Mouse (Mus musculus): ENCODE measurements around the gene Tmem184a. TPM values are rescaled to one million over a fixed set of nuclear protein-coding genes. Genes with fewer than 3 reads are reported as not detected.

Tmem184a gene
- polyA plus RNA-seq, 1 experiment from 2014 or later, result 13.9 TPM

DNA sequence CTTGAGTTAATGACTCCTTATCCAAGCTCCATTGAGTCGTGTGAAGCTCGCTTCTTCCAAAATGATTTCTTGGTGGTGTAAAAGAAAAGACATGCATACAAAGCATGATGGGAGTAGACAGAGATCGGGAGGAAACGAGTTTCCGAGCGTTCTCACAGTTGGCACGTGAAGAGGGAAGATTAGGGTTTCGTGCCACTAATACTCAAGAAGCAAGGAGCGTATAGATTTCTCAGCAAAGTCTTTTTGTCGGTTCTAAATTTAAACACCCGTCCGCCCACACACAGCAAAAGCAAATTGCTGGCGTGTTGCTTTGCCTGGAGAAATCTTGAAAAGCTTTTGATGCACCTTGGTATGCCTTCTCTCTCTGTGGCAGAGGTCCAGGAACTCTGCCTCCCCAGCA, 9.7 kb upstream of the Tmem184a start:
- H3K36me3 ChIP-seq (ENCODE audit: control insufficient read depth, insufficient read depth, low read length), result no peaks in the 10 kb centered on the region
- no peaks in the 10 kb centered on the region for H3K9me3 ChIP-seq (ENCODE audit: control insufficient read depth, low read length)
- no peak overlapping the region for H3K4me2 ChIP-seq (ENCODE audit: low read depth, low read length)
- no peaks in the 10 kb centered on the region for H3K27me3 ChIP-seq (ENCODE audit: control insufficient read depth, insufficient read depth, low read depth, low read length)
- peaks cover 8% of the 10 kb centered on the region for H3K4me1 ChIP-seq (replicated peaks; ENCODE audit: control insufficient read depth, insufficient read depth, low read length)
- ATAC-seq (ENCODE audit: low read depth), result no peak
- no peak overlapping the region for H3K27ac ChIP-seq (ENCODE audit: low read length)
- no peak overlapping the region for H3K9ac ChIP-seq (ENCODE audit: low read length)
- WGBS, result 72% methylated on average over 13 of the region's 13 CpGs
- H3K4me3 ChIP-seq (ENCODE audit: low read length), result no peak overlapping the region

DNA sequence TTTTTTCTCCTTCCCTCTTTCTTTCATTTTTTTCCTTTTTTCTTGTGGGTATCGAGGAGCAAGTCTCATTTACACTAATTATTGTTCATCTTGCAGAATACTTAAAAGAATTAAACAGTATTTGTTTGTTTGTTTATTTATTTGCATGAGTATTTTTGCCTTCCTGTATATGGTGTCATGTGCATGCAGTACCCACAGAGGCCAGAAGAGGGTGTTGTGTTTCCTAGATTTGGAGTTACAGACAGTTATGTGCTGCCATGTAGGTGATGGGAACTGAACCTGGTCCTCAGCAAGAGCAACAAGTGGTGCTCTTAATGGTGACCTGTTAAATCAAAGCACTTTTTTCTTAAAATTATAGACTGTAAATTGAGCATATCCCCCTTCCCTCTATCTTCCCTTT, 7.9 kb upstream of the Tmem184a start:
- Histone ChIP-seq H3K4me2 (ENCODE audit: low read depth, low read length) (no peak overlapping the region), H3K27ac (ENCODE audit: low read length) (no peak overlapping the region), H3K4me1 (replicated peaks; ENCODE audit: control insufficient read depth, insufficient read depth, low read length) (peaks cover 8% of the 10 kb centered on the region), H3K9ac (ENCODE audit: low read length) (no peak overlapping the region), H3K36me3 (ENCODE audit: control insufficient read depth, insufficient read depth, low read length) (peaks cover 9% of the 10 kb centered on the region), H3K9me3 (ENCODE audit: control insufficient read depth, low read length) (no peaks in the 10 kb centered on the region), H3K4me3 (ENCODE audit: low read length) (no peak overlapping the region), H3K27me3 (ENCODE audit: control insufficient read depth, insufficient read depth, low read depth, low read length) (no peaks in the 10 kb centered on the region)
- ATAC-seq (ENCODE audit: low read depth), result no peak
- 86% methylated on average over 1 of the region's 1 CpGs for whole genome bisulfite sequencing

DNA sequence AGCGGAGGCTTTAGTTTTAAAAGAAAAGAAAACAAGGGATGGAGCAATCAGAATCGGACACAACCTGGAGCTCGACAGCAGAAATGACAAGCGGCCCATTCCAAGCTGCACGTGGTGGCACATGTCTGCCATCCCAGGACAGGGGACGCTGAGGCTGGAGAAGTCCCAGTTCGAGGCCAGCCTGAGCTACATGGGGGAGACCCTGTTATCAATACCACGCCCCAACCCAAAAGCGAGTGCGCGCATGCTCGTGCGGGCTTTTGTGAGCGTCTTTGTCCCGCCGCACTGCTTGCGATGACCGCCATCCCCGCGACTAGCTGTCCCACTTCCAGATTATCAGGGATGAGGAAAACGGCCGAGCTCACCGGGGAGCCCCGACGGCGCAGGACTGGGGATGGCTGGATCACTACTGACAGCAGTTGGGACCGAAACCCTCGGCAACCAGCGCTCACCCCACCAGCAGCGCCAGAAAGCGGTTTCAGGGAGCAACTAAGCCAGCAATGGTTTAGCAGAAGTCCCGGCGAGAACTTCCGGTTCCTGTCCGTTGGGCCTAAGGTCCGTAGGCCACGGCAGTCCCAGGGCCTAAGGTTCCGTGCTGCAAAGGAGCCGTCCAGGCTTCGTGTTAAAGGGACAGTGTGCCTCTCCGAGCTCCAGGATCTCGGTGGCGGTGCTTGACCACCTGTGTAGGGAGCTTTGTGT, 6.8 kb upstream of the Tmem184a start, which contains the start of the genes Gm26938 and Psmg3:
Gene Gm26938, minus strand, starts transcription at position 51 of the 699 bp plus-strand sequence.
Gene Psmg3, minus strand, starts transcription at position 529 of the 699 bp plus-strand sequence.
- Histone ChIP-seq H3K9ac (ENCODE audit: low read length) (peak within 1 kb of the TSS; percentile 89), H3K36me3 (ENCODE audit: control insufficient read depth, insufficient read depth, low read length) (peaks cover 17% of the 10 kb centered on the region), H3K4me3 (ENCODE audit: low read length) (peak within 1 kb of the TSS; percentile 99), H3K27me3 (ENCODE audit: control insufficient read depth, insufficient read depth, low read depth, low read length) (no peaks in the 10 kb centered on the region), H3K27ac (ENCODE audit: low read length) (peak within 1 kb of the TSS; percentile 59), H3K9me3 (ENCODE audit: control insufficient read depth, low read length) (no peaks in the 10 kb centered on the region), H3K4me1 (replicated peaks; ENCODE audit: control insufficient read depth, insufficient read depth, low read length) (peaks cover 8% of the 10 kb centered on the region), H3K4me2 (ENCODE audit: low read depth, low read length) (peak within 1 kb of the TSS; percentile 81)
- peak; percentile 89 for ATAC-seq (ENCODE audit: low read depth)
- WGBS, result 1% methylated on average over 43 of the region's 43 CpGs

- no peak for ATAC-seq (ENCODE audit: low read depth)
- Histone ChIP-seq H3K27ac (ENCODE audit: low read length) (no peak overlapping the region), H3K9ac (ENCODE audit: low read length) (peak overlapping the region; percentile 89), H3K4me2 (ENCODE audit: low read depth, low read length) (peak overlapping the region; percentile 81), H3K36me3 (ENCODE audit: control insufficient read depth, insufficient read depth, low read length) (peaks cover 17% of the 10 kb centered on the region), H3K4me3 (ENCODE audit: low read length) (peak overlapping the region; percentile 99), H3K27me3 (ENCODE audit: control insufficient read depth, insufficient read depth, low read depth, low read length) (no peaks in the 10 kb centered on the region), H3K9me3 (ENCODE audit: control insufficient read depth, low read length) (no peaks in the 10 kb centered on the region), H3K4me1 (replicated peaks; ENCODE audit: control insufficient read depth, insufficient read depth, low read length) (peaks cover 8% of the 10 kb centered on the region)
- 35% methylated on average over 11 of the region's 11 CpGs for WGBS
Observed at GRCm38 (mm10) chr5:139825947-139826346, 6.2 kb upstream of the Tmem184a start.

DNA sequence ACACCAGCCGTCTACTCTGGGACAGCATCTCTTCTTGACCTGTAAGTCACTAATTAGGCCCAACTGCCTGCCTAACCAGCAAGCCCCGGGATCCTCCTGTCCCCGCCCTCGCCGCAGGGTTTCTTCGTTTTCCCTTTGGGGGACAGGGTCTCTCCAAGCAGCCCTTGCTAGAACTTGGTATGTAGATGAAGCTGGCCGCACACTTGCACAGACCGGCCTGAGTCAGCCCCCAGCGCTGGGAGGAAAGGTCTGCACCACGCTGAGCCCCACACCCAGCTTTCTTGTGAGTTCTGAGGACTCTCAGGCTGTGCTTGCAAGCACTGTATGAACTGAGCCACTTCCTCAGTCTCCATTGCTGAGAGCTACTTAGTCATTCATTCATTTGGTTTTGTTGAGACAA, 4.8 kb upstream of the Tmem184a start:
- no peak overlapping the region for H3K4me3 ChIP-seq (ENCODE audit: low read length)
- 88% methylated on average over 10 of the region's 10 CpGs for WGBS
- no peak for ATAC-seq (ENCODE audit: low read depth)
- no peak overlapping the region for H3K4me2 ChIP-seq (ENCODE audit: low read depth, low read length)
- peaks cover 17% of the 10 kb centered on the region for H3K36me3 ChIP-seq (ENCODE audit: control insufficient read depth, insufficient read depth, low read length)
- H3K9ac ChIP-seq (ENCODE audit: low read length), result no peak overlapping the region
- no peaks in the 10 kb centered on the region for H3K27me3 ChIP-seq (ENCODE audit: control insufficient read depth, insufficient read depth, low read depth, low read length)
- H3K9me3 ChIP-seq (ENCODE audit: control insufficient read depth, low read length), result no peaks in the 10 kb centered on the region
- H3K4me1 ChIP-seq (replicated peaks; ENCODE audit: control insufficient read depth, insufficient read depth, low read length), result peaks cover 8% of the 10 kb centered on the region
- no peak overlapping the region for H3K27ac ChIP-seq (ENCODE audit: low read length)

DNA sequence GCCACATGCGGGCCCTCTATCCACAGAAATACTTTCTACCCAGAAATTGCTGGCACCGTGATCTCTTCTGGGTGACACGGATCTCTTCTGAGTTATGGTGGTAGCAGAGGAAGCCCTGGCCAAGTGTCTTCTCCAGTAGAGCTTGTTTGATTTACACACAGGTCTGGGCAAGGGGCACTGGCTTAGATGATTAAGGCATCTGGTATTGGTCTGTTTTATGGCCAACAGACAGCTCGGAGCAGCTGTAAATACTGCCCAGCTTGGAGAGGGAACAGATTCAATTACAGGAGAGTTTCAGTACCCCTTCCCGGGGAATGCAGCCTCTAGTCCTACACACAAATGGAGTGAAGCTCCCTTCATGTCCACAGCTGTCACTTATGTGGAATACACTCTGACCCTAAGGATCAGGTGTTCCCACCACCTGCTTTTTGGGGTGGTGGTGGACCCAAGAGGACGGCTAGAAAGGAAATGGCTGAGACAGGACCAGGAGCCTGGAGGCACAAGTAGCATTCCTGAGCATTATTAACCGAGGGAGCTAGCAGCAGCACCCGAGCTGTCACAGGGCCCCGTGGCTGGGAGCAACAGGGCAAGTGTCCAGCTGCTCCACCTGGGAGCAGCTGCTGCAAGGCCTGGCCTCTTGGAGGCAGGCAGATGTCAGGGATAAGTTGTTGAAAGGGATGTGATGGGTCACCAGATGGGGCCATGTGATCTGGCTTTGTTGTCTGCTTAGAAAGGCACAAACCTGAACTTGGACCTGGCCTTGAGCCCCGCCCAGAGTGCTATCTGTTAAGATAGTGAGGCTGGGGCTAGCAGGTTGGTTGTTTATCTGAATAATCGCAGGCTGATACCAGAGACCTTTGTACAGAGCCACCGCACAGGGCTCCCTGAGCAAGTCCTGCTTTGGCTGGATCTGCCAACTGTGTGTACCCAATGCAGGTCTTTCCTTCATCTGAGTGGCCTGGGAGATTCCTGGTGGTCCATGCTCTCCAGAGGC, 2.0 kb upstream of the Tmem184a start:
- no peak overlapping the region for H3K27ac ChIP-seq (ENCODE audit: low read length)
- H3K4me3 ChIP-seq (ENCODE audit: low read length), result no peak overlapping the region
- no peak overlapping the region for H3K9ac ChIP-seq (ENCODE audit: low read length)
- H3K9me3 ChIP-seq (ENCODE audit: control insufficient read depth, low read length), result no peaks in the 10 kb centered on the region
- 71% methylated on average over 12 of the region's 12 CpGs for WGBS
- no peak for ATAC-seq (ENCODE audit: low read depth)
- peaks cover 8% of the 10 kb centered on the region for H3K4me1 ChIP-seq (replicated peaks; ENCODE audit: control insufficient read depth, insufficient read depth, low read length)
- no peaks in the 10 kb centered on the region for H3K27me3 ChIP-seq (ENCODE audit: control insufficient read depth, insufficient read depth, low read depth, low read length)
- H3K4me2 ChIP-seq (ENCODE audit: low read depth, low read length), result no peak overlapping the region
- H3K36me3 ChIP-seq (ENCODE audit: control insufficient read depth, insufficient read depth, low read length), result peaks cover 17% of the 10 kb centered on the region

GRCm38 (mm10) chr5:139818801-139819200, 916 bp downstream of the Tmem184a start:
- ATAC-seq (ENCODE audit: low read depth), result no peak
- 44% methylated on average over 4 of the region's 4 CpGs for WGBS

DNA sequence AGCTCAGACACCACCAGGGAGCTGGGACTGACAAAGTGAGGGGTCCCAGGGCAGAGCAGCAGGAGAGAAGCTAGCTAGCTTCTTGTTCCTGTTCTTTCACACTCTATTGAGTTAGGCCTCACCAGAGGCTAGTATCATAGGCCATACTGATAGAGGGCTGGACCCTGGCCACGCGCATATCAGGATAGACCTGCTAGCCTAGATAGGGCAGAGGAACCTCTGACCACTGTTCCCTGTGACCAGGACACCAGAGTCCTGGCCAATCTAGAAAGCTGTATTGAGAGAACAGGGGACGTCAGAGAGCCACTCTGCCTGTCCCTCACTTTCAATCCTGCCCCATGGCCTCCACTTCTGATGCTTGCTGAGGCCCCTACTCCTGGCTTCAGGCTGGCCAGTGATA, 1.7 kb downstream of the Tmem184a start:
- no peak overlapping the region for H3K4me2 ChIP-seq (ENCODE audit: low read depth, low read length)
- no peak for ATAC-seq (ENCODE audit: low read depth)
- peaks cover 11% of the 10 kb centered on the region for H3K36me3 ChIP-seq (ENCODE audit: control insufficient read depth, insufficient read depth, low read length)
- no peak overlapping the region for H3K4me3 ChIP-seq (ENCODE audit: low read length)
- peaks cover 3% of the 10 kb centered on the region; the same call in 1 of the 2 replicates for H3K4me1 ChIP-seq (replicated peaks; ENCODE audit: control insufficient read depth, insufficient read depth, low read length)
- H3K9me3 ChIP-seq (ENCODE audit: control insufficient read depth, low read length), result no peaks in the 10 kb centered on the region
- peaks cover 3% of the 10 kb centered on the region; the same call in 1 of the 2 replicates for H3K27me3 ChIP-seq (ENCODE audit: control insufficient read depth, insufficient read depth, low read depth, low read length)
- H3K9ac ChIP-seq (ENCODE audit: low read length), result no peak overlapping the region
- WGBS, result 77% methylated on average over 3 of the region's 3 CpGs
- no peak overlapping the region for H3K27ac ChIP-seq (ENCODE audit: low read length)

More at GRCm38 (mm10) chr5:139818801-139819200, 916 bp downstream of the Tmem184a start:
- no peak overlapping the region for H3K27ac ChIP-seq (ENCODE audit: low read length)
- peaks cover 15% of the 10 kb centered on the region for H3K36me3 ChIP-seq (ENCODE audit: control insufficient read depth, insufficient read depth, low read length)
- no peaks in the 10 kb centered on the region for H3K9me3 ChIP-seq (ENCODE audit: control insufficient read depth, low read length)
- H3K4me3 ChIP-seq (ENCODE audit: low read length), result no peak overlapping the region
- peaks cover 3% of the 10 kb centered on the region; the same call in 1 of the 2 replicates for H3K4me1 ChIP-seq (replicated peaks; ENCODE audit: control insufficient read depth, insufficient read depth, low read length)
- 0 out of 2 replicates have a peak, but pooled peaks cover 2% of the 10 kb centered on the region for H3K27me3 ChIP-seq (ENCODE audit: control insufficient read depth, insufficient read depth, low read depth, low read length)
- no peak overlapping the region for H3K4me2 ChIP-seq (ENCODE audit: low read depth, low read length)
- H3K9ac ChIP-seq (ENCODE audit: low read length), result no peak overlapping the region

DNA sequence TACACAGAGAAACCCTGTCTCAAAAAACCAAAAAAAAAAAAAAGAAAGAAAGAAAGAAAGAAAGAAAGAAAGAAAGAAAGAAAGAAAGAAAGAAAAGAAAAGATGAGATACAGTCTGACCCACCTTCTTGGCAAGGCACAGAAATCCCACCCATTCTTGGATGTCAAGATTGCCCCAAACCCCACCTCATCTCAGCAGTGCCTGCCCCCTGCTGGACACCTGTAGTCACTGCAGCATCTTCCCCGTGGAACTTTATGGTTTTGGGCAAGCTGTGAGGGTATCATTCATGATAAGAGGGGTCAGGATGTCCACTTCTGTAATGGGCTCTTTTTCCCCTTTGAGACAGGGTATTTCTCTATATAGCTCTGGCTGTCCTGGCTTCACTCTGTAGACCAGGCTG, 2.4 kb downstream of the Tmem184a start:
- H3K9ac ChIP-seq (ENCODE audit: low read length), result no peak overlapping the region
- peaks cover 3% of the 10 kb centered on the region; the same call in 1 of the 2 replicates for H3K4me1 ChIP-seq (replicated peaks; ENCODE audit: control insufficient read depth, insufficient read depth, low read length)
- no peaks in the 10 kb centered on the region for H3K9me3 ChIP-seq (ENCODE audit: control insufficient read depth, low read length)
- peaks cover 4% of the 10 kb centered on the region for H3K36me3 ChIP-seq (ENCODE audit: control insufficient read depth, insufficient read depth, low read length)
- WGBS, result 0% methylated on average over 1 of the region's 1 CpGs
- peaks cover 10% of the 10 kb centered on the region for H3K27me3 ChIP-seq (ENCODE audit: control insufficient read depth, insufficient read depth, low read depth, low read length)
- H3K4me3 ChIP-seq (ENCODE audit: low read length), result no peak overlapping the region
- no peak overlapping the region for H3K27ac ChIP-seq (ENCODE audit: low read length)
- no peak for ATAC-seq (ENCODE audit: low read depth)
- no peak overlapping the region for H3K4me2 ChIP-seq (ENCODE audit: low read depth, low read length)
